Mouse (Mus musculus) embryo, embryonic 11 days (tissue): ENCODE data around the gene Gm5089.
A peak's percentile ranks its signal among the peaks of the same experiment; 100 is the strongest.

Experiments used
- DNase-seq: peaks from one replicate; pipeline ENCODE4 v3.0.0-alpha.2; 2015

Gm5089 gene

GRCm38 (mm10) chr14:122450496-122451382 is at the start of gene Gm5089:
Gene Gm5089 (minus strand): TSS chr14:122451115.
- peak; percentile 74 for DNase-seq

DNA sequence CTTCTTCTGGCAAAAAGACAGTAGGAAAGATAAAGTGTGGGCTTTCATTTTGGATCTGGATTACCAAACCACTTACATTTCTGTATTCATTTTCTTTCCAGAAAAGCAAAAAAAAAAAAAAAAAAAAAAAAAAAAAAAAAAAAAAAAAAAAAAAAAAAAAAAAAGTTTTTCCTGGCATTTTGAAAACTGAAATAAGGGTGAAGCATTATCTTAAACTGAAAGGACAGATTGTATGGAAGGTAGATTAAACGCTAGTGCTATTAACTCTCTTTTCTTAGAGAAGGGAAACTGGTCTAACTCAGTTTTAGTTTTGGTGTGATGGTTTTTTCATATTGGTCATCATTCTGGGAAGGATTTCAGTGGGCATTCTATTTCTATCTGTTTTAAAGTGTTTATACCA is 41.1 kb upstream of the Gm5089 start:
- no peak for DNase-seq

- DNase-seq: no peak
These were observed 40.6 kb upstream of the Gm5089 start for GRCm38 (mm10) chr14:122491521-122491920.

DNA sequence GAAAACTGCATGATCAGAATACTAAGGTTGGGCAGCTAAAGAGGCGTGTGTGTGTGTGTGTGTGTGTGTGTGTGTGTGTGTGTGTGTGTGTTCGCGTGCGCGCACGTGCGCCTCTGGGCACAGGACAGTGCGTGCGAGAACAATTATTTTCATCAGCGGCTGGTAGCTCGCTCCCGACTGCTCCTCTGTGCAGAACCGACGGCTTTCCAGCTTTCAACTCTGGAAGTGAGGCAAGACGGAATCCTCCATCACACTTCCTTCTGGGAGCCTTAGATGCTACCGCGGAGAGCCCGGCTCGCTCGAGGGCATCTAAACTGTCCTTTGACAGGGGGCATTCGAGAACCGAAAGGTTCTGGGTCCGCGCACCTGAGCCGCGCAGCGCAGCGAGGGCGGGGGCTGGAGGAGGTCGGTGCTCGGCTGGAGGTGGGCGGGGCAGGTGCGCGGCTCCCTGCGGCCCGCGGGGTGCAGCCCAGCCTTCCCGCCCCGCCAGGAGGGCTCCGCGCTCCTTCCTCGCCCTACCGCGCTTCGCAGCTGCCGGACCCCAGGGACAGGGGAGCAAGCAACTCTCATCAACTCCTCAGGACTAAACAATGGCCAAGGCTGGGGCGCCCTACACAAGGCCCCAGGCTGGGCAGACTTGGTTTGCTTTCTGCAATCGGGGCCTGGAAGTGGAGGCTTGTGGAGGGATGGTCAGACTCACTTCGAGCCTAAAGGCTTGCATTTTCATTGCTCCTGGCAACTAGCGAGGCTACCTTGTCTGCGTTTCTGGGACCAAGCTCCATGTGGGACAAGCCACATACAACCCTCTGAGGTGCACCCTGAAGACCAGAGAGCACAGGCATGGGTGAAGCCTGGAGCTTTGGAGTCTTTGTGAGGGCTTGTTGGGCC is 39.8 kb upstream of the Gm5089 start, which contains the start of gene Gm10837:
TSS of gene Gm10837 (plus strand) at position 146 of the 888 bp plus-strand sequence.
- DNase-seq: peak; percentile 69

- peak; percentile 59 for DNase-seq
These were observed 38.9 kb upstream of the Gm5089 start for GRCm38 (mm10) chr14:122489686-122490414.

DNA sequence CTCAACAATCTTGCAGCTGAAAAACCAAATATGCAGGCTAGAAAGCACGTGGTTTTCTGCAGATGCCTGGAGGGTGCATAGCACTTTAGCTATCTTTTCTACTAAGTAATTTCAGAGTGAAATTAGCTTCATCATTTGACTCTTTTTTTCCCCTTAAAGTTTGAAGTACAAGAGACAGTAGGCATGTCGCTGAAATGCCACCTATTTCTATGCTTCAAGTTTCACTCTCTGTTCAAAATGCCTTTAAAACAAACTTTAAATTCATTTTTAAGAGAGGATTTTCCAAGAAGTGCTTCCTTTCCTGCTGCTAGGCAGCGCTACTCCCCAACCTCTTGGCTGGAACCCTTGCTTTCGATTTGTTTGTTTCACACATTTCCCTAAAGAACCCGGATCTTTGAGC is 38.1 kb upstream of the Gm5089 start:
- DNase-seq: peak; percentile 50

DNA sequence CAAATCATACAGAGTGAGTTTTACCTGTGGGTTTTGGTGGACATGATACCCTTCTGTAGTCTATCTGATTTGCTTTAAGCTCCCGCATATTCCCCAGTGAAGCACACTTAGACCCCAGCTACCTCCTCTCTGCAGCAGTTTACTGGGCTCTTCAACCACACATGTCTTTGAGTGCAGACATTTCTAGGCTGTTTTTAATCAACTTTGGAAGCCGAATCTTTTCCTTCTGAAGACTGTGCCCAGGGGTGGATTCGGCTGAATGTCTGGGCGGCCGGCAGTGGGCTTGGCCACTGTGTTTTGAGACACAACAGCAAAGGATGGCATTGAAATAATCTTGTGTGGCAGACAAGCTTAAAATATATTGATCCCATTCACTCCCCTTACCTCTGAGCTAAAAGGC is 36.5 kb upstream of the Gm5089 start:
- DNase-seq: peak; percentile 62

- peak; percentile 32 for DNase-seq
These were observed 35.7 kb upstream of the Gm5089 start for GRCm38 (mm10) chr14:122486611-122487010.

DNA sequence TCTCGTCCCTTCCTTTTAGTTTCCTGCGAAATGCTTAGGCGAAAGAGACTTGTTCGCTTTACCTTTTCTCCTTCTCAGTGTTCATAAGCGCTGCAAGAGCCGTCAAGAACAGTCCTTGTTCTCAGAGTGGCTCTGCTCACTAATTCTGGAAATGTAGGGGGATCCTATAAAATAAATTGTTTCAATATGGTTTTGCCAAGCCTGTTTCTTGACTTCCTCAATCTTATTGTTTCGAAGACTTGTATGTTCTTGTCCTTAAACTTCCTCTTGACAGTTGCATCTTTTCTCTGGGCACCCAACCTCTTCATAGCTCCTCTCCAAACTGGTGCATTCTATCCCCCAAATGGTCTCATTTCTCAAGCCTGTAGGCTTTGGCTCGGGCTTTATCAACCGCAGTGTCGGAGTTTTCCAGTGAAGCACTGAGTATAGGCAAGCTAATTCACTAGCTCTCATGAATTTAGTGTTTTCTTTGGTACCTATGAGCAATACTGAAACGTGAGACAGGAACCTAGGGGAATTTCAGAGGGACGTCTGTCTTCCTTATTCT is 34.8 kb upstream of the Gm5089 start:
- peak; percentile 58 for DNase-seq

DNA sequence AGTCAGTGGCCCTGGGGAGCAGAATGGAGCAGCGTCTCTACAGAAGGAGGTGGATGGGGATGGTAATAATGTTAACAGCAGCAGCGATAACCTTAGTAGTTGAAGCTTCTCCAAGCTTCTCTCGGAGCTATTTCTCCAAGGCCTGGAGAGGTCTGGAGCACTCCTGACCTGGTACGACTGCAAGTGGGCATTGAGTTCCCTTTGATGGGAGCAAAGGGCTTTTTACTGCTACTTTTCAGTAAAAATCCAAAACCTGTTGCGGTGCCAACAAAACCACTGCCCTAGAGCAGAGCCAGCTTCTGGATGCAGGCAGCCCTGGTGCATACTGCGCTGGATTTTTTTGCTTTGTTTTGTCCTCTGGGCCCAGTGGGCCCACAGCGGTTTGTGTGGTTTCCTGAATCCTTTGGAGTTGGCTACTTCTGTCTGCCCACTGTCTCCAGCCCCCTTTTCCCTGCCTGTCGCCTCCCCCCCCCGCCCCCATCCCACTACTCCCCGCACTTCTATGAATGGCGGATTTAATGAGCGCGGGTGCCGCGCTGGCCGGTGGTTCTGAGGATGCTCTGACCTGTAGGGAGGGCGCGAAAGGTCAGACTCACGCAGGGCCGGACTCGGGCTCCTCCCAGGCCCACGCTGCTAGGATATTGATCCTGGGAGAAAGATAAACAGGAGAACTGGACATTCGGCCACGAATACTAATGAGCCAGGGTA is 34.1 kb upstream of the Gm5089 start:
- peak; percentile 65 for DNase-seq

DNA sequence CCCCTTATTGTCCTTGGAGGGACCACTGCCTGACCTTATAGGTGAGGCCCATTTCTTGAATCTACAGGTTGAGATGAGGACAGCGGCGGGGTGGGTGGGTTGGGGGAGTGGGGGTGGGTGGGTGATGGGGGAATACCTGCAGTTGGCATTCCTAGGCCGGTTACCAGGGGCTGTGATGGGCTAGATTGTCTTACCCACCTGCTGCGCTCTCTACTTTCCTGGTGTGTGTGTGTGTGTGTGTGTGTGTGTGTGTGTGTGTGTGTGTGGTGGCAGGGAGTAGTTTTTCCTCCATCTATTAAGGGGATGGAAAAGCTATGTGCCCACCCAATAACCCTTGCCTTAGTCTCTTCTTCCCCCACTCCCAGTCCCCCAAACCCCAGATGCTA is 33.5 kb upstream of the Gm5089 start:
- DNase-seq: no peak

GRCm38 (mm10) chr14:122483556-122484421 is 32.9 kb upstream of the Gm5089 start:
- peak; percentile 28 for DNase-seq

GRCm38 (mm10) chr14:122483024-122483385 is 32.1 kb upstream of the Gm5089 start:
- no peak for DNase-seq

DNA sequence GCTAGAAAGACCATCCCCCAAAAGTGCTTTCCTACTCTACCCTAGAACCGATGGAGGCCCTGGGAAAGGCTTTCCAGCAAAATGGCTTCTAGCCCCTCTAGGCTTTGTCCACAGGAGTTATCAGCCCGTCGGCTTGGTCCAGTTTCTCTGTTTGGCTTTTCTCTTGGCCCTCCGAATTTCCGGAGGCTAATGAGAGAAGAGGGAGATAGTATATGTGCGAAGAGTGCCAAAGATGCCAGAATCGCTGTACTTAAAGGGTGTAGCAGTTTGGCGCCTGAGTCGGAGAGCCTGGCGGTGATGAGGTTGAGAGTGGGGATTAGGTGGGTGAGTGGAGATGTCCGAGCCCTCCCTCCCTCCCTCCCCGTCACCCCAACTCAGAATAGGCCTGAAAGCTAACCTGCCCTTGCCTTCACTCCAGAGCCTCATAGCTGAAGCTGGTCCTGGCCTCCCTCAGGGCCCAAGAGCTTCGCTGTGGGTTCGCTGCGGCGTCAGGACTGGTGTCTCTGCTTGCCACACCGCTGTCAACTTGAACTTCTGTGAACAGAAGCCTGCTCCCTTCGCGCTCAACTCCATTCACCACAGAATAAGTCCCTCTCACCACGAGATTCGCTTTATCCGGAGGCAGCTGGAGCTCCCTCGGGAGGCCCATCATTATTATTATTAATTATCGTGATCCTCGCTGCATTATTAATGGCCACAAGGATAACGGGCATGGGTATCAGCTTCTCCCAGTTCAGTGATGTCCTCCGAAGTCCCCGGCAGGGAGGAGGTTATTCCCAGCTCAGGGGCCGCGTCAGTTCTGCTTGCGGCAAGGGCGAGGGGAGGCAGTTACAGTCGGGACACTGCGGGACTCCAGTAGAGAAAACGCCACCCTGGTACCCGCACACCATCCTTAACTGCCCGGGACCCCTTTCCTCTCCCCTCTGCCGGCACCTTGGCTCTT is 31.4 kb upstream of the Gm5089 start:
- peak; percentile 68 for DNase-seq

DNA sequence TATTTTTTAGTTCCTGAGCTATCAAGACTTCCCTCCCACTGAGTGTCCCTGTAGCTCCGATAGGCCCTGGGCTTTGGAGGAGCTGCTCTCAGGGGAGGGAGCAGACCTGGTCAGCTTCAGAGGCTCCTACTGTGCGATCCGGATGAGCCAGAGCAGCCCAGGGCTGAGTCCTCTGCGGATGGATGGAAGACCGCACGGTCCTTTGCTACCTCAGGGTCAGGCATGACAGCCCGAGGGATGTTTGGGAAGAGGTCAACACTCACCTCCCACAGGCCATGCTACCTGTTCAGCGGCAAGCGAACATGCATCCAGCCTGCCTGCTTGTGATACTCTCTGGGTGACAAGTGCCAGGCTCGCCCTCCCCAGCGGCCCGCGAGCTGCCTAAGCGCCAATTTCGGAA is 30.3 kb upstream of the Gm5089 start:
- DNase-seq: peak; percentile 54

GRCm38 (mm10) chr14:122480355-122480754 is 29.4 kb upstream of the Gm5089 start:
- peak; percentile 54 for DNase-seq

DNA sequence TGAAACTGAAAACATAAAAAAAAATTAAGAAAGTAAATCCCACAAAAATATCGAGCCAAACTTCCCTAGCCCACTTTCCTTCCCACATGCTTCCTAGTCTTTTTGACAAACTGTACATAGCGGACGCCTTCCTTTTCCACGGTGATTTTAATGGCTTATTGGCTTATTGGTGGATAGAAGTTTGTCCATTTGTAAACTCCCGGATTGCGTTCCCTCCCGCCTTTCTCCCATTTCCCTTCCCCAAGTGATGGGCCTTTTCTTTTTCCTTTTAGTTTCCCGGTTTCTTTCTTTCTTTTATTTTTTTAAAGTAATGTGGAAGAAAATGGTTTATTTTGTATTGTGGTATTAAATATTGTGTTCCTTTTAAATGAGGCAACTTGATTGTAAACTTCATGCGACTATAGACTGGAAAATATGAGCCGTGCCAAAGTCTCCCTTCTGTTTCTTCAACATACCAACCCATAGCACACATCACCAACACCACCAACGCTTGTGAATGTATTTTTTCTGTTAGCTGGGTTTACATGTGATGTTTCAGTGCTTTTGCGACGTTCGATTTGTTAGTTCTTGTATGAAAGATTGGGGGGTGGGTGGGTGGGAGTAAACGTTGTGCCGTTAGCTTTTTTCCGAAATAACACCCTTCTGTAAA is 28.7 kb upstream of the Gm5089 start:
- DNase-seq: peak; percentile 30

DNA sequence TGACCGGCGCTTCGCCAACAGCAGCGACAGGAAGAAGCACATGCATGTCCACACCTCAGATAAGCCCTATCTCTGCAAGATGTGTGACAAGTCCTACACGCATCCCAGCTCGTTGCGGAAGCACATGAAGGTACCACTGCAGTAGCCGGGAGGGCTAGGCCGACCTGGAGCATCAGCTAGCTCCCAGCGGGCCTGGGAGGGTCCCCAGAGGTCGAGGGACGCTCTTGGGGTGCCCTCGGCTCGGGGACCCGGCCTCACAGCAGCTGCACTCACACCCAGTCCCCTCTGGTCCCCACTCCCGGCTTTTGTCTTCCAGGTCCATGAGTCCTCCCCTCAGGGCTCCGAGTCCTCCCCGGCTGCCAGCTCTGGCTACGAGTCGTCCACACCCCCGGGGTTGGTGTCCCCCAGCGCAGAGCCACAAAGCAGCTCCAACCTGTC is 27.7 kb upstream of the Gm5089 start:
- peak; percentile 69 for DNase-seq

GRCm38 (mm10) chr14:122477971-122478573 is 27.2 kb upstream of the Gm5089 start:
- no peak for DNase-seq
